Comparison of ENCODE assay signal across 9 mouse cellular contexts in genomic region chr1:38835568-38836476, GRCm38 (mm10). TPM values are rescaled to one million over a fixed set of nuclear protein-coding genes. Genes with fewer than 3 reads are reported as not detected.
DNase-seq lines count a peak whose midpoint lies in the region; ATAC-seq and TF ChIP-seq lines count a peak whose summit lies in the region.
"Had no signal": no experiment of that assay in that cellular context is flagged by ENCODE, and none has a peak within 500 bp of the region (broad histone marks: within the 10 kb centered on the region; RNA-seq: fewer than 3 reads in every experiment).

No protein-coding gene starts in this region.

- H3K9ac ChIP-seq in midbrain, postnatal 0 days (replicated peaks; ENCODE audit: low read length, poor library complexity, severe bottlenecking): peak overlapping the region; percentile 97

- peaks cover 15% of the 10 kb centered on the region for H3K36me3 ChIP-seq in forebrain, embryonic 10.5 days (replicated peaks)
- no peaks in the 10 kb centered on the region for H3K36me3 ChIP-seq in midbrain, postnatal 0 days (ENCODE audit: insufficient read depth, low read length)

- WGBS in forebrain, embryonic 10.5 days: 2% methylated on average over 103 of the region's 103 CpGs
- 1% methylated on average over 84 of the region's 103 CpGs for whole genome bisulfite sequencing in midbrain, postnatal 0 days

- no peak; the same call in 1 of the 2 replicates for TF ChIP-seq CTCF in midbrain, postnatal 0 days (IDR thresholded peaks at IDR 0.05)

- no peaks in the 10 kb centered on the region; the same call in 1 of the 2 replicates for H3K9me3 ChIP-seq in forebrain, embryonic 10.5 days
- H3K9me3 ChIP-seq in midbrain, postnatal 0 days (ENCODE audit: low read length): no peaks in the 10 kb centered on the region

- H3K4me1 ChIP-seq in forebrain, embryonic 10.5 days: peaks cover 20% of the 10 kb centered on the region
- peaks cover 3% of the 10 kb centered on the region; the same call in 1 of the 2 replicates for H3K4me1 ChIP-seq in midbrain, postnatal 0 days (ENCODE audit: insufficient read depth, low read length)

- ATAC-seq in midbrain, postnatal 0 days (ENCODE audit: low FRiP score): peak; percentile 73

- H3K27me3 ChIP-seq in forebrain, embryonic 10.5 days (ENCODE audit: poor library complexity, severe bottlenecking): peaks cover 51% of the 10 kb centered on the region
- no peaks in the 10 kb centered on the region for H3K27me3 ChIP-seq in midbrain, postnatal 0 days (ENCODE audit: insufficient read depth, low read length)

- DNase-seq in heart, adult 11 months: peak; percentile 85
- no peak for DNase-seq in heart, postnatal 25 days (ENCODE audit: low spot score)
- peak; percentile 85 for DNase-seq in brain, adult 2 months (ENCODE audit: low read depth, low spot score)
- DNase-seq in forebrain, embryonic 10.5 days (ENCODE audit: extremely low spot score, low spot score): peak; percentile 48
- peak; percentile 15 to 42 for DNase-seq in heart, postnatal 36 days
- DNase-seq in left cerebral cortex, postnatal 14 days (ENCODE audit: low spot score in 2 of 2): peak; percentile 56 to 68
- DNase-seq in midbrain, postnatal 0 days (ENCODE audit: low spot score): peak; percentile 44
- DNase-seq in thymus, postnatal 0 days (ENCODE audit: low spot score): no peak

- H3K4me3 ChIP-seq in forebrain, embryonic 10.5 days: peak overlapping the region; percentile 79
- H3K4me3 ChIP-seq in midbrain, postnatal 0 days (ENCODE audit: low read depth, low read length): peak overlapping the region; percentile 74

- peak overlapping the region; percentile 93 for H3K4me2 ChIP-seq in midbrain, postnatal 0 days (ENCODE audit: low read depth, low read length, poor library complexity, severe bottlenecking)

- intact Hi-C loops in heart, postnatal 25 days (cut with DNase I): no loop called here
- intact Hi-C loops in heart, postnatal 36 days (cut with DNase I): no loop called here
- intact Hi-C loops in left cerebral cortex, postnatal 14 days (cut with DNase I): no loop called here

- peak overlapping the region; percentile 90 for H3K27ac ChIP-seq in forebrain, embryonic 10.5 days
- H3K27ac ChIP-seq in midbrain, postnatal 0 days (ENCODE audit: low read depth, low read length): peak overlapping the region; percentile 98

RNA-seq across cellular contexts. Expression of gene Lonrf2, which starts 0.7 kb away (rescaled TPM):
- 1 to 10 TPM; 3.4 to 4.2 TPM for total RNA-seq in heart, postnatal 25 days (2021)
- polyA plus RNA-seq in forebrain, embryonic 10.5 days (2016; fragmentation: Nextera tagmentation; extraction: Ambion mirVana): 1.9 and 2.1 TPM in 2 replicates
- total RNA-seq in heart, postnatal 36 days (2021): 1 to 10 TPM; 2.5 to 3.6 TPM
- total RNA-seq in left cerebral cortex, postnatal 14 days (2021): 100 to 1,000 TPM; 127 to 129 TPM
- 155 and 183 TPM in 2 replicates for total RNA-seq in midbrain, postnatal 0 days (2014; rRNA removed)
- 24.2 and 28.8 TPM in 2 replicates for polyA plus RNA-seq in midbrain, postnatal 0 days (2015; fragmentation: Nextera tagmentation; extraction: Ambion mirVana)
- polyA plus RNA-seq in thymus, postnatal 0 days (2015; fragmentation: Nextera tagmentation; extraction: Ambion mirVana): 0.09 and 0.10 TPM in 2 replicates
- polyA plus RNA-seq: C2C12 had no signal

Comparison
In these comparisons a context has a peak if more than half of its experiments do, and no peak if none do; other contexts are left out.
1. DNase-seq: peak in heart, adult 11 months (single experiment), brain, adult 2 months (single experiment), forebrain, embryonic 10.5 days (single experiment), heart, postnatal 36 days (2 of 2), left cerebral cortex, postnatal 14 days (2 of 2) and midbrain, postnatal 0 days (single experiment); none in heart, postnatal 25 days (single experiment) and thymus, postnatal 0 days (single experiment).
2. RNA of gene Lonrf2, which starts 0.7 kb away (total RNA-seq): 155 to 183 TPM in midbrain, postnatal 0 days and 127 to 129 TPM in left cerebral cortex, postnatal 14 days; 3.4 to 4.2 TPM in heart, postnatal 25 days and 2.5 to 3.6 TPM in heart, postnatal 36 days; every median in the first group is over 10 times any median in the second.